Mouse (Mus musculus): ENCODE measurements at regions not wholly inside any gene's neighbourhood (a gene's known extent, or its start where the extent isn't known, plus 50 kb on each side); places are given as distances from the start of the nearest gene placed in this dataset.

GRCm38 (mm10) chr17:27364899-27365298 is 156.3 kb downstream of the Grm4 start:
- no peak overlapping the region for H3K9ac ChIP-seq (ENCODE audit: low read depth, low read length)
- H3K27me3 ChIP-seq (ENCODE audit: control insufficient read depth, insufficient read depth, low read length): no peaks in the 10 kb centered on the region
- H3K9me3 ChIP-seq (replicated peaks; ENCODE audit: control insufficient read depth, low read length): no peaks in the 10 kb centered on the region
- WGBS (ENCODE audit: insufficient replicate concordance): 88% methylated on average over 6 of the region's 6 CpGs
- no peak overlapping the region for H3K27ac ChIP-seq (ENCODE audit: low read depth, low read length)
- ATAC-seq (replicated peaks; ENCODE audit: insufficient number of reproducible peaks, low FRiP score, low TSS enrichment): no peak
- H3K4me3 ChIP-seq (ENCODE audit: low read depth, low read length): no peak overlapping the region
- H3K4me2 ChIP-seq: no peak overlapping the region
- no peaks in the 10 kb centered on the region for H3K4me1 ChIP-seq (ENCODE audit: control insufficient read depth, insufficient read depth, low read length)
- no peaks in the 10 kb centered on the region for H3K36me3 ChIP-seq (ENCODE audit: control insufficient read depth, insufficient read depth, low read length)

DNA sequence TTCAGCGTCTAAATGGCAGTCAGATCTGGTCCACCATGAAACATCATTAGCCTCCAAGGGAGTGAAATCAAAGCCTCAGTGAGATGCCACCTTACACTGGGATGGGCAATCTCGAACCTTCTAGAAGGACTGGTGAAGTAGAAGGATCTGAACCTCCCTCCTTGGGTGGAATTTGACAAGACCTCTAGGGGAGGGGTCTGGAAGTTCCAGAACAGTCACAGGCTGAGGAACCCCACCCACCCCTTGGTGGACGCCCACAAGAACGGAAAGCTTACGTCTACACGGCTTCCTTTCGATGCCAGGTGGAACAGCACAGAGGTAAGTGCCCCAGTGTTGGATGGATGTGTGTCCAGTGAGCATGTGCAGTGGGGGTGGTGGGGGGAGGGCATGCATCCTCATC is 156.9 kb downstream of the Grm4 start:
- 86% methylated on average over 7 of the region's 7 CpGs for WGBS (ENCODE audit: insufficient replicate concordance)
- H3K4me2 ChIP-seq: no peak overlapping the region
- H3K4me1 ChIP-seq (ENCODE audit: control insufficient read depth, insufficient read depth, low read length): no peaks in the 10 kb centered on the region
- H3K36me3 ChIP-seq (ENCODE audit: control insufficient read depth, insufficient read depth, low read length): no peaks in the 10 kb centered on the region
- no peak for ATAC-seq (replicated peaks; ENCODE audit: insufficient number of reproducible peaks, low FRiP score, low TSS enrichment)
- H3K9me3 ChIP-seq (replicated peaks; ENCODE audit: control insufficient read depth, low read length): no peaks in the 10 kb centered on the region
- H3K27me3 ChIP-seq (ENCODE audit: control insufficient read depth, insufficient read depth, low read length): no peaks in the 10 kb centered on the region
- H3K4me3 ChIP-seq (ENCODE audit: low read depth, low read length): no peak overlapping the region
- no peak overlapping the region for H3K9ac ChIP-seq (ENCODE audit: low read depth, low read length)
- no peak overlapping the region for H3K27ac ChIP-seq (ENCODE audit: low read depth, low read length)

DNA sequence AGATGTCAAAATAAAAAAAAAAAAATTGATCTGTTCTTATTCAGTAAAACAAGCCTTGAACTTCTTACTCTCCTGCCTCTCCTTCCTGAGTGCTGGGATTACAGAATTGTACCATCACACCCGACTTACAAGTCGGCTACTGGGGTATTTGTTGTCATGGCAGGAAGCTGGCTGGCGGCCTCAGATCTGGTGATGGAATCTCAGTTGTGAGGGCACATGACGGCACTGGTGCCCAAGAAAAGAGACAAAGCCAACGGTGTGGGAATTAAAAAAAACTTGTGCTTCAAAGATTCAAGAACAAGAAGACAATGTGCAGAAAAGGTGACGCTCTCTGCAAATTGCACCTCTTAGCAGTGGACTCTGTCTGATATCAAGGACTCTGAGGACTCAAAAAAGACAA is 157.3 kb downstream of the Grm4 start:
- no peak overlapping the region for H3K9ac ChIP-seq (ENCODE audit: low read depth, low read length)
- no peaks in the 10 kb centered on the region for H3K36me3 ChIP-seq (ENCODE audit: control insufficient read depth, insufficient read depth, low read length)
- no peak overlapping the region for H3K4me3 ChIP-seq (ENCODE audit: low read depth, low read length)
- H3K4me2 ChIP-seq: no peak overlapping the region
- no peak overlapping the region for H3K27ac ChIP-seq (ENCODE audit: low read depth, low read length)
- no peaks in the 10 kb centered on the region for H3K4me1 ChIP-seq (ENCODE audit: control insufficient read depth, insufficient read depth, low read length)
- no peak for ATAC-seq (replicated peaks; ENCODE audit: insufficient number of reproducible peaks, low FRiP score, low TSS enrichment)
- H3K27me3 ChIP-seq (ENCODE audit: control insufficient read depth, insufficient read depth, low read length): no peaks in the 10 kb centered on the region
- 66% methylated on average over 6 of the region's 6 CpGs for WGBS (ENCODE audit: insufficient replicate concordance)
- no peaks in the 10 kb centered on the region for H3K9me3 ChIP-seq (replicated peaks; ENCODE audit: control insufficient read depth, low read length)

DNA sequence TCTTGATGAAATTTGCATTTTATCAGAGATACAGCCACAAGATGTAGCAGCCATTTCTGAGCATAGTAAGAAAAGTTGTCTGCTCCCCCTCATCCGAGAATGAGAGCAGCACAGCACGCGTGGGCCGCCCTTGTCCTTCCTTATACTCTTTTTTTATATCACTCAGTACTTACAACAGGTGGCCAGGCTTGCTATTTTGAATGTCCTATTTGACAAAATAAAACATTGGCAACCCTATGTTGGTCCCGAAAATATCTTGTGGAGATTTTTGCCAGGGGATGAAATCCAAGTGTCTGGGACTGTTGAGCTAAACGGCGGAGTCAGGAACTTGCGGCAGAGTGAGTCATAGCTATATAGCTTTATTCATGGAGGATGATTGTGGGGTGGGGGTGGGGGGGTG is 158.0 kb upstream of the Lemd2 start:
- Histone ChIP-seq H3K27ac (ENCODE audit: low read depth, low read length) (no peak overlapping the region), H3K36me3 (ENCODE audit: control insufficient read depth, insufficient read depth, low read length) (no peaks in the 10 kb centered on the region), H3K4me3 (ENCODE audit: low read depth, low read length) (no peak overlapping the region), H3K9me3 (replicated peaks; ENCODE audit: control insufficient read depth, low read length) (no peaks in the 10 kb centered on the region), H3K4me2 (no peak overlapping the region), H3K4me1 (ENCODE audit: control insufficient read depth, insufficient read depth, low read length) (no peaks in the 10 kb centered on the region), H3K9ac (ENCODE audit: low read depth, low read length) (no peak overlapping the region), H3K27me3 (ENCODE audit: control insufficient read depth, insufficient read depth, low read length) (no peaks in the 10 kb centered on the region)
- 85% methylated on average over 8 of the region's 8 CpGs for WGBS (ENCODE audit: insufficient replicate concordance)
- ATAC-seq (replicated peaks; ENCODE audit: insufficient number of reproducible peaks, low FRiP score, low TSS enrichment): no peak

DNA sequence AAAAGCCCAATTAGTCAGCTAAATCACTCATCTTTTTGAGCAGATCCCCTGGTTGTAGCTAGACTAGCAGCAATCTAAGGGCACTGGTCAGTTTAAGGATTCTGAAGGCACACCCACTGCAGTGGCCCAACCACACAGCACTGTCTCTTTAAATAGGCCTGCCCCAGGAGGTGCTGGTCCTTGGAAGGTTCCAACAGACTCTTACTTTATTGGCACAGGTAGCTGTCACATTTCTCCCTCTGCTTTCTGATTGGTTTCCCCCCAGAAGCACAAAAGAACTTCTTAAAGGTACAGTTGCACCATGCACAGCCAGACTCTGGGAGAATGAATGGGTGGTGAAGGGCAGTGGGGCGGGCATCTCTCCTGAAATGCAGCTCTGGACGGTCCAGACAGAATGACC is 157.1 kb upstream of the Lemd2 start:
- H3K9me3 ChIP-seq (replicated peaks; ENCODE audit: control insufficient read depth, low read length): no peaks in the 10 kb centered on the region
- no peak overlapping the region for H3K27ac ChIP-seq (ENCODE audit: low read depth, low read length)
- H3K27me3 ChIP-seq (ENCODE audit: control insufficient read depth, insufficient read depth, low read length): no peaks in the 10 kb centered on the region
- H3K4me1 ChIP-seq (ENCODE audit: control insufficient read depth, insufficient read depth, low read length): no peaks in the 10 kb centered on the region
- no peak for ATAC-seq (replicated peaks; ENCODE audit: insufficient number of reproducible peaks, low FRiP score, low TSS enrichment)
- H3K36me3 ChIP-seq (ENCODE audit: control insufficient read depth, insufficient read depth, low read length): no peaks in the 10 kb centered on the region
- no peak overlapping the region for H3K9ac ChIP-seq (ENCODE audit: low read depth, low read length)
- no peak overlapping the region for H3K4me3 ChIP-seq (ENCODE audit: low read depth, low read length)
- no peak overlapping the region for H3K4me2 ChIP-seq
- 76% methylated on average over 2 of the region's 2 CpGs for WGBS (ENCODE audit: insufficient replicate concordance)

GRCm38 (mm10) chr17:27356862-27357261 is 152.6 kb upstream of the Lemd2 start:
- Histone ChIP-seq H3K4me3 (ENCODE audit: low read depth, low read length) (no peak overlapping the region), H3K27me3 (ENCODE audit: control insufficient read depth, insufficient read depth, low read length) (no peaks in the 10 kb centered on the region), H3K4me1 (ENCODE audit: control insufficient read depth, insufficient read depth, low read length) (no peaks in the 10 kb centered on the region), H3K9me3 (replicated peaks; ENCODE audit: control insufficient read depth, low read length) (no peaks in the 10 kb centered on the region), H3K36me3 (ENCODE audit: control insufficient read depth, insufficient read depth, low read length) (no peaks in the 10 kb centered on the region), H3K27ac (ENCODE audit: low read depth, low read length) (no peak overlapping the region), H3K9ac (ENCODE audit: low read depth, low read length) (no peak overlapping the region), H3K4me2 (no peak overlapping the region)
- 80% methylated on average over 3 of the region's 3 CpGs for WGBS (ENCODE audit: insufficient replicate concordance)
- no peak; the same call in 1 of the 2 replicates for ATAC-seq (replicated peaks; ENCODE audit: insufficient number of reproducible peaks, low FRiP score, low TSS enrichment)

DNA sequence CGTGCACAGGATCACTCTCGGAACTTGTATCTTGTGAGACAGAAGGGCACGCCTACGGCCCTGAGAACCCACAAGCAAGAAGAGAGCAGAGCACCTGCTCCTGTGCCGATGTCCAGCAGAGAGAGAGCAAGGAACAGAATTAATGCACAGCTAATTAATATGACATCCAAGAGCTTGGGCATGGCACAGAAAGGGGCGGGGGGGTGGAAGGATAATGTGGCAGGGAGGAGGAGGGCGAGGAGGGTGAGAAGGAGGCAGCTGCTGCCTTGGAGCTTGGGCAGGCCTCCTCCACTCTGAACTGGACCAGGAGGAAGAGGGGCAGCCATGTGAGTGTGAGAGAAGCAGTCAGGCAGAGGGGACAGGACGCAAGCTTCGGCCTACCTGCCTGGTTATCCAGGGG is 151.4 kb upstream of the Lemd2 start:
- Histone ChIP-seq H3K4me3 (ENCODE audit: low read depth, low read length) (no peak overlapping the region), H3K9ac (ENCODE audit: low read depth, low read length) (no peak overlapping the region), H3K27me3 (ENCODE audit: control insufficient read depth, insufficient read depth, low read length) (no peaks in the 10 kb centered on the region), H3K27ac (ENCODE audit: low read depth, low read length) (no peak overlapping the region), H3K4me1 (ENCODE audit: control insufficient read depth, insufficient read depth, low read length) (no peaks in the 10 kb centered on the region), H3K4me2 (no peak overlapping the region), H3K36me3 (ENCODE audit: control insufficient read depth, insufficient read depth, low read length) (no peaks in the 10 kb centered on the region), H3K9me3 (replicated peaks; ENCODE audit: control insufficient read depth, low read length) (no peaks in the 10 kb centered on the region; the same call in 1 of the 2 replicates)
- WGBS (ENCODE audit: insufficient replicate concordance): 85% methylated on average over 9 of the region's 9 CpGs
- no peak for ATAC-seq (replicated peaks; ENCODE audit: insufficient number of reproducible peaks, low FRiP score, low TSS enrichment)

DNA sequence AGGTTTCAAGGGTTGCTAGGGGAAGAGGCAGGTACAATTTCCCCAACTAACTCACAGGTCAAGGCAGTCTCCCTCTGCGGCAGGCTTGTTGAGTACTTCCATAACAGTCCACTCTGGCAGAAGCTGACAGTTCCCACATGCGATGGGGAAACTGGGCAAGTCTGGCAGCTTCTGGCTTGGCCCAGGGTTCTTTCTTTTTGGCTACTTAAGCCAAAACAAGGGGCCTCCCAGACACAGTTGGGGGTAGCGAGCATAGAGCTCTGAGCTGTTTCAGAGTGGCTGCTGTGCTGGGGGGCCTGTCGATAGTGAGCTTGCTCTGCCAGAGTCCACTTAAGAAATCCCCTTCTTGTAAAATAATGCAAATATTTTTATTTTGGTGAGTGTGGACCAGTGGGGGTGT is 150.8 kb upstream of the Lemd2 start:
- WGBS (ENCODE audit: insufficient replicate concordance): 93% methylated on average over 4 of the region's 4 CpGs
- Histone ChIP-seq H3K27me3 (ENCODE audit: control insufficient read depth, insufficient read depth, low read length) (no peaks in the 10 kb centered on the region), H3K36me3 (ENCODE audit: control insufficient read depth, insufficient read depth, low read length) (no peaks in the 10 kb centered on the region), H3K9ac (ENCODE audit: low read depth, low read length) (no peak overlapping the region), H3K4me2 (no peak overlapping the region), H3K9me3 (replicated peaks; ENCODE audit: control insufficient read depth, low read length) (no peaks in the 10 kb centered on the region; the same call in 1 of the 2 replicates), H3K4me3 (ENCODE audit: low read depth, low read length) (no peak overlapping the region), H3K4me1 (ENCODE audit: control insufficient read depth, insufficient read depth, low read length) (no peaks in the 10 kb centered on the region), H3K27ac (ENCODE audit: low read depth, low read length) (no peak overlapping the region)
- no peak for ATAC-seq (replicated peaks; ENCODE audit: insufficient number of reproducible peaks, low FRiP score, low TSS enrichment)

DNA sequence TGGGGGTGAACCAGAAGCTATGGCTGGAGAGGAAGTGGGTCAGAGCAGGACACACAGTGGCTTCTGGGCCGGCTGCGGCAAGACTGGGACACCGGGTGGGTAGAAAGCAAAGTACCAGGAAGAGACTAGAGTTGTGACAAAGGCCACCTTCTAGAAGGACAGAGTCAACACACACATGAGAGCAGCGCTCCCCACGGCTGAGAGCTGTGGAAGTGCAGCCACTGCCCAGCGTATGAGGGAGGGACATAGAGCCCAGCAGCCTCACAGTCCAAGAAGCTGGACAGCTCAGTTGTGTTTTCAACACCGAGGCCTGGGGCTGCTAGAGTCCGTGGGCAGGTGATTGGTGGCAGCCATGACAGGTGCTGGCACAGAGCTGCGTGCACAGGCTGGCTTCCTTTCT is 145.6 kb upstream of the Lemd2 start:
- 87% methylated on average over 9 of the region's 9 CpGs for WGBS (ENCODE audit: insufficient replicate concordance)
- Histone ChIP-seq H3K4me3 (ENCODE audit: low read depth, low read length) (no peak overlapping the region), H3K9me3 (replicated peaks; ENCODE audit: control insufficient read depth, low read length) (no peaks in the 10 kb centered on the region; the same call in 1 of the 2 replicates), H3K4me2 (no peak overlapping the region), H3K27me3 (ENCODE audit: control insufficient read depth, insufficient read depth, low read length) (no peaks in the 10 kb centered on the region; the same call in 1 of the 2 replicates), H3K27ac (ENCODE audit: low read depth, low read length) (no peak overlapping the region), H3K36me3 (ENCODE audit: control insufficient read depth, insufficient read depth, low read length) (no peaks in the 10 kb centered on the region), H3K9ac (ENCODE audit: low read depth, low read length) (no peak overlapping the region), H3K4me1 (ENCODE audit: control insufficient read depth, insufficient read depth, low read length) (no peaks in the 10 kb centered on the region)
- ATAC-seq (replicated peaks; ENCODE audit: insufficient number of reproducible peaks, low FRiP score, low TSS enrichment): no peak

Data from heart, embryonic 11.5 days (tissue).